Mouse (Mus musculus): ENCODE measurements around the gene Srsf3.
A peak's percentile ranks its signal among the peaks of the same experiment; 100 is the strongest.
"Not testable (repeated sequence)": the region's sequence is repeated elsewhere in the genome, so short reads cannot be mapped to it uniquely, and the experiment has no call there.

Gene Srsf3

GRCm38 (mm10) chr17:29018292-29018984 lies 14.0 kb upstream of the Srsf3 start:
- DNase-seq (ENCODE audit: low spot score): no peak

- no peak for DNase-seq (ENCODE audit: low spot score)
Measured at GRCm38 (mm10) chr17:29019391-29019790, 13.0 kb upstream of the Srsf3 start.

DNA sequence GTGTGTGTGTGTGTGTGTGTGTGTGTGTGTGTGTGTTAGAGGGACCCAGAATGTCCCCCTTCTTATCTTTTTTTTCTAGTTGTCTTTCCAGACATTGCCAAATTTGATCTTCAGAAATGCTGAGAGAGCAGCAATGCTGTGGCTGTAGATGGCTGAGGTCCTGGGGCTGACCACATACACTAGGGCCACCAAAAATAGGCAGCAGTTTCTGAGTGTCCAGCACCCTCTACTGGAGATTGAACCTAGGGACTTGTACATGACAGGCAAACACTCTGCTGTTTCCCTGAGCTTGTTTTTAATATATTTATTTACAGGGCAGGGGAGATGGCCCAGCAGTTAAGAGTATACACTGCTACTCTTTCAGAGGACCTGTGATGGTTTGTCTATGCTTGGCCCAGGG lies 12.0 kb upstream of the Srsf3 start:
- no peak for DNase-seq (ENCODE audit: low spot score)

DNA sequence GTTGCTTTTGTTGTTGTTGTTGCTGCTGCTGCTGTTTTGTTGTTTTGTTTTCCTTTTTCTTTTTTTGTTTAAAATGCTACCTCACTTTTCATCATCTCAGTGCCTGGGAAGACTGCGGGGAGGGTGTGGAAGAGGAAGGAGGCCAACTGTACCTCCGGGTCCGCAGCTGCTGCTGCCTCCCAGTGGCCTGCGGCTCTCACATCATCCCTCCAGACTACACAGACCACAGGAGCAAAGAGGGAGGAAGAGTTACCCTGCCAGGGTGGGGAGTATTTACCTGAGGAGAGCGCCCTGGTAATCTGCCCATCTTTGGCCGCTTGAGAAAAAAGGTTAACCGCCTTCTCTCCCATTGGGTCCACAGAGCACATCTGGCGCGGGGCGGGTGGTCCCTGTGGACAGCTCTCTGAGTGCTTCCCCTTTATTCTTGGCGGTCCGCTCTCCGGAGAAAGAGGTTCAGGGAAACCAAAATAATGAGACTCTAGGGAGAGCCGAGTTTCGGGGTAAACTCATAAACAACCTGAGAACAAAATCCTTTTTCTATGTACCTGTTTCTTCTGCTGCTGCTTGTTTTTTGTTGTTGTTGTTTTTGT lies 10.1 kb upstream of the Srsf3 start:
- DNase-seq (ENCODE audit: low spot score): peak; percentile 56

DNA sequence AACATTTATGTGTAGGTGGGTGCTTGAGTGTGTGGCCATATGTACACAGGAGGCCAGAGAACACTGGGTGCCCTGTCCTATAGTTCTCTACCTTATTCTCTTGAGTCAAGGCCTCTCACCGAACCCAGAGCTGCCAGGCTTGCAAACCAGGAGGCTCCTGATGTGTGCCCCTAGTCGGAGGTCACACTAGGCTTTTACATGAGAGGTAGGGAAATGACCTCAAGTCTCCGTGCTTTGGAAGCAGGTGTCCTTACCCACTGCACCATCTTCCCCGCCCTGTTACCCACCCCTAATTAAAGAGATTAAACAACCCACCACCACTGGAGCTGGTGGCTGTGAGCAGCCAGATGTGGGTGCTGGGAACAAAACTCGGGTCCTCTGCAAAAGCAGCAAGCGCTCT lies 9.1 kb upstream of the Srsf3 start:
- DNase-seq (ENCODE audit: low spot score): no peak

DNA sequence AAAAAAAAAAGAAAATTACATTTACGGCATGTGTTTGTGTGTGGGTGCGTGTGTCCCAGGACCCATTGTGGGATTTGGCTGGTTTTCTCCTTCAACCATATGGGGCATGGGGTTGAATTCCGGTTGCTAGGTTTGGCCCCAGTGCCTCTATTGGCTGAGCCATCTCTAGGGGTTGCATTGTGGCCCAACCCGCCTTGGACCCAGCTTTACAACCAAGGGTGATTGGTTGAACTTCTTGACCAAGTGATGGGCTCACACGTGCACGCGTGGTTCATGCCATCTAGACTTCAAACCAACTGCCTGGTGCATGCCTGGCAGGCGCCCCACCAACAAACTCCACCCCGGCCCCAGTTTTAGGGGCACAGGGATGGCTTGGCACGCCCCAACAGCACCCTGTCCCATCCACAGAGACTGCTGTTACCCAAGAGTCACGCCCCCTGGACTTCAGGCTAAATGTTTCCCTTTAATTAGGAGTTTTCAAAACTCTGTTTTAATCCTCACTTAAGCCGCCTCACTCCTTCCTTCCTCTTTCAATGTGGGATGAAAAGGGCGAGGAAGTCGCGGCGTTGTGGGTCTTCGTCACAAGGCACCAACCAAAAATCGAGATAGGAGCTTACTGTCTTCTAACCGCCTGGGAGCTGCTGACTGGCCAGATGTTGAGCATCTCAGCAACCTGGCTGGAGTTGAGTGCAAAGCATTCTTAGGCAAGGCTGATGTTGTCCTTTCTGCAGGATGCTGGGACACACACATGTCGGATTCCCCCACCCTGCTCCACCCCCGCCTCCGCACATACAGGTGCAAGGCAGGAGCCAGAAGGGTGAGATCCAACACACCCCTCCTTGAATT lies 8.2 kb upstream of the Srsf3 start:
- DNase-seq (ENCODE audit: low spot score): no peak

DNA sequence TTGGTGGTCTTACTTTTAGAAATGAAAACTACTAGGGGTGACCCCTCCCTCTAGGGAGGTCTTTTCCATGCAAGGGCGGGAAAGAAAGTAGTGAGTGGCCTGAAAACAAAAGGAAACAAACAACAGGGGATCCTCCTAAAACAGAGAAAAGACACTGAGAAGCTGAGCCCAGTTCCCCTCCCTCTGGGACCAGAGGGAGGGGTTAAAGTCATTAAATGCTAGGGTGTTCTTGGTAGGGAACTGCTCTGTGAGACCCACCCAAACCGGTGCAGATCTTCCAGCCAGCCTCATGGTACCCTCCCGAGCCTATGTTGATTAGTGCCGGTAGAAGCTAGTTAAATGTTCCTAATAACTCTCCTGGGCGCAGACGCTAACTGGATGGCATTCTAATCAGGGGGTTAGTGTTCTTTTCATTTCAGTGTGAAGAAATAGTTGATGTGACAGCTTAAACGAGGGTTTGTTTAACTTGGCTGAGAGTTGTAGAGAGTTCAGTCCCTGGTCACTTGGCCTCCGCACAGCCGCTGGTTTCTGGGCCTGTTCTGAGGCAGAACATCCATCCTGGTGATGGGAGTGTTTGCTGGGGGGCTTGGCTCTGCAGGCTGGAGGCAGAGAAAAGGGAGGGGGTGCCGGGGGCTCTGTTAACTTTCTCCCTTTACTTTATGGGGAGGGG lies 7.4 kb upstream of the Srsf3 start:
- DNase-seq (ENCODE audit: low spot score): no peak

DNA sequence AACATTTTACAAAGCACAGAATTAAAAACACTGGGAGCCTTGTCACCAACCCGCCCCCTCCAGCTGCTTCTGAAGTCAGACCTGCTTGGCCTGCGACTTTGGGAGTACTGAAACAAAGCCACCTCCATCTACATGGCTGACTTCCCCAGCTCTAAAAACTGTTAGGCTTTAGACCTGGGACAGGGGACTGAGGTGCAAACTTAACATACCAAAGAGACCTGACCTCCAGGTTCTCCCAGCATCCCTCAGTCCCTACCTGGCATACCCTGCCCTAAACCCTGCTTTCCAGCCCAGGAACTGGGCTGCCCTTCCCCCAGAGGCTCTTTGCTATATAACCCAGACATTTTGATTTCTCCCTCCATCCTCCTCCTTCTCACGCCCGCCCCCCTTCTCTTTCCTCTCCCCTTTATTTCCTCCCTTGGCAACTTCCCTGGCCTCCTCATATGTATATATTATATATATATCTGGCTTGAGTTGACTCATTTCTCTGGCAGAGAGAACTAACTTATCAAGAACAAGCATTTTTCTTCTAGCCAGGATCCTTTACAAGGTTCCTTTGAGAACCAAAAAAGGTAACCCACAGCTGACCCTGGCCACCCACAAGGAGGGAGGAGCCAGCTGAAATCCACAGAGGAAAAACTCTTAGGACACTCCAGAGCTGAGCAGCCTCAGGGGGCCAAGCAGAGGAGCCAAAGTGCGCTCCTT lies 5.6 kb upstream of the Srsf3 start:
- DNase-seq (ENCODE audit: low spot score): no peak

GRCm38 (mm10) chr17:29030321-29031034 lies 1.9 kb upstream of the Srsf3 start:
- DNase-seq (ENCODE audit: low spot score): no peak

GRCm38 (mm10) chr17:29031085-29031711 lies 1.2 kb upstream of the Srsf3 start:
- DNase-seq (ENCODE audit: low spot score): not testable (repeated sequence)

- no peak for DNase-seq (ENCODE audit: low spot score)
Measured at GRCm38 (mm10) chr17:29031771-29032273, 606 bp upstream of the Srsf3 start.

- no peak for DNase-seq (ENCODE audit: low spot score)
Measured at GRCm38 (mm10) chr17:29033569-29034061, 1.2 kb downstream of the Srsf3 start.

- DNase-seq (ENCODE audit: low spot score): no peak
Measured at GRCm38 (mm10) chr17:29034264-29034663, 1.8 kb downstream of the Srsf3 start.

- no peak for DNase-seq (ENCODE audit: low spot score)
Measured at GRCm38 (mm10) chr17:29035506-29035905, 3.1 kb downstream of the Srsf3 start.

DNA sequence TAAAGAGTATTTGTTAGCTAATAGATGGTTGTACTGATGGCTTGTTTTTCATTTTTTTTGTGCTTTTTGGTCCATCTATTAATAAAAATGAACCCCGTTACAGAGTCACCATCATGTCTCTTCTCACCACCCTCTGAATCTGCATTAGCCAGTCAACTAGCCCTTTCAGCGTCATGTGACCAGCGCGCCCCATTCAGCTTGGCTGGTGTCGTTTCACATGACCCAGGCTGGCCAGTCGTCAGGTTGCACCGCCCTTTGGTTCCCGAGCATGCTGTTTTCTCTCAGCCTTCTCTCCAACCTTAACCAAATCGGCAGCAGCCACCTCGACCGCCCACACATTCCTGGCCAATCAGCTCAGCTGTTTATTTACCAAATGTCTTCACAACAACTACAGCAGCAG lies 6.9 kb downstream of the Srsf3 start:
- no peak for DNase-seq (ENCODE audit: low spot score)

DNA sequence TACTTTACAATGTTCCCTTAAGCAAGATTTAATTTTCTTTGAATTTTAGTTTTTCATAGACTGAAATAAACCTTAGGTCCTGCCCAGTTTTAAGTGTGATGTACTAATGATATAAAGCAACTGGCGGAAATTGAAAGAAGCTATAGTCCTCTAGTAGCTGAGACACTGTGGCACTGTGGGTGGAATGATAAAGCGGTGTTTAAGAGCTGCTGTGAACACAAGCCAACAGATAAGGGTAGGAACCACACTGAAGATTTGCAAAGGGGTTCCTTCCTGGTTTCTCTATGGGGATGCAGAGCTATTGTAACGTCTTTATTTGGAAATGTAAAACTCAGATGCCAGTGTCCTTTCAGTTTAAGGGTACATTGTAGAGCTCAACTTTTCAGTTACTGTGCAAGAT lies 9.2 kb downstream of the Srsf3 start:
- not testable (repeated sequence) for DNase-seq (ENCODE audit: low spot score)

GRCm38 (mm10) chr17:29042569-29042968 lies 10.1 kb downstream of the Srsf3 start:
- no peak for DNase-seq (ENCODE audit: low spot score)

- no peak for DNase-seq (ENCODE audit: low spot score)
Measured at GRCm38 (mm10) chr17:29043583-29043982, 11.2 kb downstream of the Srsf3 start.

DNA sequence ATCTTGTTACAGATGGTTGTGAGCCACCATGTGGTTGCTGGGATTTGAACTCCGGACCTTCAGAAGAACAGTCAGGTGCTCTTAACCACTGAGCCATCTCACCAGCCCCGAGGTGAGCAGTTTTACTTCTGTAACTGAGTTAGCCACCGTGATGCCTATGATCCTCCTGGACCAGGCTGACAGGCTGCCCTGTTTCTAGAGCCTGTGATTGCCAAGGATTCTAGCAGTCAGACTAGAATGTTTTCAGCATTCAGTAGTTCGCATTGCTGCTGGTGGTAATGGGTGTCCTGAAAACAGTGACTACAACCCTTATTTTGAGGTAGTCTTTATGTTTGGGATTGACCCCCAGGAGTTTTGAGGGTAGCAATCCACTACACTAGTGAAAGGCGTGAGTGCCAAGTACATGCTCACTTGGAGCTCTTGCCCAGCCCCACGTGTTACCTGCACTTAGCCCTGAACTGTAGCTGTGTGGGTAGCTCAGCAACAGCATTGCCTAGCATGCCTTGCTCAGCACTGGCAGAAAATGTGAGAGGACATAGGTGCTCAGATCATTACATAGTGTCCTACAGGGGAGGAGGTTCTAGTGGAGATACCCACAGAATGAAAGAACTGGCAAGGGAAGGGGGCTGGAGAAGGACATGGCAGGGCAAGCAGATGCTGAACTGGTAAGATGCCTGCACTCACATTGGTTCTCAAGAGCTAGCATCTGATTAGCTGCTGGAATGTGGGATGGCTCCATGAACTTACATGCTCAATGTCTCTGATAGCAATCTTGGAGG lies 11.9 kb downstream of the Srsf3 start:
- DNase-seq (ENCODE audit: low spot score): no peak

GRCm38 (mm10) chr17:29044925-29045319 lies 12.5 kb downstream of the Srsf3 start:
- DNase-seq (ENCODE audit: low spot score): peak; percentile 79

Measured in retina, embryonic 14.5 days (tissue).